Mouse (Mus musculus) ES-E14 (cell line): ENCODE measurements around the gene Rgs3. TPM values are rescaled to one million over a fixed set of nuclear protein-coding genes. Genes with fewer than 3 reads are reported as not detected.

Source experiments
- DNase-seq: peaks from one replicate; pipeline ENCODE4 v3.0.0-alpha.2; 2013; ENCODE audit warnings: low read depth, low spot score
- H3K27ac ChIP-seq: 2 replicates; pipeline ENCODE4 v1.5.1; 2012; ENCODE audit warnings: low read depth, mild to moderate bottlenecking, low read length, moderate library complexity, mixed read lengths; ENCODE audit not compliant: poor library complexity, insufficient read depth, severe bottlenecking
- H3K36me3 ChIP-seq: 2 replicates; pipeline ENCODE4 v1.6.1; 2012; ENCODE audit warnings: mild to moderate bottlenecking, low read length, moderate library complexity, mixed read lengths; ENCODE audit not compliant: control insufficient read depth, poor library complexity, insufficient read depth, severe bottlenecking
- H3K4me1 ChIP-seq, 2 experiments: fragments of 150-350 bp in 1 of 2; sonication (generic) in 1 of 2; 2 replicates each; pipeline ENCODE4 v1.6.1; 2012; ENCODE audit warnings: low read length in 2 of 2, mild to moderate bottlenecking in 1 of 2, mixed read lengths in 1 of 2; ENCODE audit not compliant: control insufficient read depth in 2 of 2, insufficient read depth in 2 of 2, poor library complexity in 1 of 2
- H3K4me3 ChIP-seq, 2 experiments: fragments of 150-350 bp in 1 of 2; sonication (generic) in 1 of 2; 2 replicates each; pipeline ENCODE4 v1.5.1; 2012; ENCODE audit warnings: low read length in 2 of 2, low read depth in 1 of 2, mild to moderate bottlenecking in 1 of 2, mixed read lengths in 1 of 2; ENCODE audit not compliant: insufficient read depth in 1 of 2, poor library complexity in 1 of 2, severe bottlenecking in 1 of 2
- H3K9ac ChIP-seq: 2 replicates; pipeline ENCODE4 v1.6.1; 2012; ENCODE audit warnings: low read depth, mild to moderate bottlenecking, low read length, mixed read lengths; ENCODE audit not compliant: poor library complexity, insufficient read depth, severe bottlenecking
- H3K9me3 ChIP-seq: fragments of 150-350 bp; sonication (generic); 2 replicates; pipeline ENCODE4 v1.6.1; 2012; ENCODE audit warnings: low read depth, mild to moderate bottlenecking, low read length; ENCODE audit not compliant: control insufficient read depth, insufficient read depth
- CHD2 ChIP-seq: IDR thresholded peaks from 2 replicates; pipeline ENCODE4 v1.6.1; 2014; ENCODE audit warnings: mild to moderate bottlenecking, low read depth, low read length, inconsistent platforms
- HCFC1 ChIP-seq: IDR thresholded peaks from 2 replicates; pipeline ENCODE4 v1.6.1; 2012; ENCODE audit warnings: low read length, inconsistent platforms, borderline replicate concordance; ENCODE audit not compliant: insufficient read depth
- MAFK ChIP-seq: IDR thresholded peaks from 2 replicates; pipeline ENCODE4 v1.6.1; 2014; ENCODE audit warnings: mild to moderate bottlenecking, low read depth, low read length, inconsistent platforms; ENCODE audit not compliant: insufficient read depth
- ZC3H11A ChIP-seq: IDR thresholded peaks from 2 replicates; pipeline ENCODE4 v1.6.1; 2012; ENCODE audit warnings: low read depth, mild to moderate bottlenecking, inconsistent platforms, low read length, borderline replicate concordance
- ZNF384 ChIP-seq: IDR thresholded peaks from 2 replicates; pipeline ENCODE4 v1.6.1; 2012; ENCODE audit warnings: low read depth, low read length, inconsistent platforms
- in situ Hi-C, 2 experiments: fragments of 600-800 bp; cut with MboI; formaldehyde crosslinking; loops; one replicate each; pipeline ENCODE4 v1.15.1; 2025; ENCODE audit warnings: low sequenced_read_pairs in 2 of 2, inconsistent platforms in 1 of 2; ENCODE audit not compliant: unreplicated experiment in 2 of 2
- total RNA-seq: library from RNA; depleted of rRNA; stranded (reverse); fragments of 300-350 nt; gene quantifications from 2 replicates; pipeline ENCODE4 v1.2.3, GENCODE M21; 2012

Gene Rgs3
- total RNA-seq, 1 experiment, result 10.0 TPM

GRCm38 (mm10) chr4:62660554-62660864, 100.9 kb downstream of the Rgs3 start:
- Histone ChIP-seq H3K9ac (peak overlapping the region; percentile 27; the same call in 1 of the 2 replicates), H3K36me3 (no peaks in the 10 kb centered on the region), H3K4me3 (peak overlapping the region; percentile 14 to 29; a peak in 3 of 4 replicates), H3K4me1 (peaks cover 20 to 41% of the 10 kb centered on the region in 2 experiments), H3K27ac (peak overlapping the region; percentile 68), H3K9me3 (no peaks in the 10 kb centered on the region)
- in situ Hi-C loops, result no loop called here
- TF ChIP-seq ZNF384 (no peak), CHD2 (no peak), MAFK (no peak), HCFC1 (no peak), ZC3H11A (no peak)
- DNase-seq, result peak; percentile 58

- in situ Hi-C loops, result no loop called here
- Histone ChIP-seq H3K9ac (no peak overlapping the region; the same call in 1 of the 2 replicates), H3K4me1 (peaks cover 20 to 43% of the 10 kb centered on the region in 2 experiments), H3K4me3 (no peak overlapping the region), H3K36me3 (no peaks in the 10 kb centered on the region), H3K27ac (no peak overlapping the region; the same call in 1 of the 2 replicates), H3K9me3 (no peaks in the 10 kb centered on the region)
- DNase-seq, result peak; percentile 39
- TF ChIP-seq ZC3H11A, result no peak
- no peak for TF ChIP-seq HCFC1
- no peak for TF ChIP-seq ZNF384
- TF ChIP-seq MAFK, result no peak
- TF ChIP-seq CHD2, result no peak
Measured at GRCm38 (mm10) chr4:62661311-62661849, 101.7 kb downstream of the Rgs3 start.

- no peaks in the 10 kb centered on the region for H3K36me3 ChIP-seq
- no peak for DNase-seq
- H3K4me1 ChIP-seq, result peaks cover 20 to 43% of the 10 kb centered on the region in 2 experiments
- peak overlapping the region; percentile 49; the same call in 1 of the 2 replicates for H3K9ac ChIP-seq
- in situ Hi-C loops, result no loop called here
- peak overlapping the region; percentile 41; the same call in 1 of the 2 replicates for H3K27ac ChIP-seq
- H3K4me3 ChIP-seq, result peak overlapping the region; percentile 7 to 39
- TF ChIP-seq MAFK (no peak), ZC3H11A (no peak), ZNF384 (no peak), HCFC1 (no peak), CHD2 (no peak)
- no peaks in the 10 kb centered on the region for H3K9me3 ChIP-seq
Measured at GRCm38 (mm10) chr4:62663348-62663747, 103.7 kb downstream of the Rgs3 start.

- H3K4me1 ChIP-seq, result peaks cover 12 to 35% of the 10 kb centered on the region in 2 experiments; a peak in 3 of 4 replicates
Measured at GRCm38 (mm10) chr4:62665842-62666241, 106.2 kb downstream of the Rgs3 start.

GRCm38 (mm10) chr4:62668666-62669065, 109.0 kb downstream of the Rgs3 start:
- no peak for DNase-seq
- no peak overlapping the region for H3K4me3 ChIP-seq
- H3K9ac ChIP-seq, result no peak overlapping the region
- no peaks in the 10 kb centered on the region for H3K9me3 ChIP-seq
- H3K36me3 ChIP-seq, result no peaks in the 10 kb centered on the region
- no peak overlapping the region for H3K27ac ChIP-seq
- H3K4me1 ChIP-seq, result peaks cover 0 to 16% of the 10 kb centered on the region in 2 experiments; a peak in 2 of 4 replicates
- in situ Hi-C loops, result no loop called here
- TF ChIP-seq HCFC1, result no peak
- TF ChIP-seq ZC3H11A, result no peak
- TF ChIP-seq CHD2, result no peak
- no peak for TF ChIP-seq ZNF384
- TF ChIP-seq MAFK, result no peak

More at GRCm38 (mm10) chr4:62665842-62666241, 106.2 kb downstream of the Rgs3 start:
- no peak for TF ChIP-seq MAFK
- TF ChIP-seq ZC3H11A, result no peak
- no peak for TF ChIP-seq HCFC1
- TF ChIP-seq CHD2, result no peak
- no peaks in the 10 kb centered on the region for H3K9me3 ChIP-seq
- DNase-seq, result no peak
- H3K9ac ChIP-seq, result no peak overlapping the region
- no peak overlapping the region for H3K4me3 ChIP-seq
- in situ Hi-C loops, result no loop called here
- no peak overlapping the region; the same call in 1 of the 2 replicates for H3K27ac ChIP-seq
- no peaks in the 10 kb centered on the region for H3K36me3 ChIP-seq
